Mouse (Mus musculus) G1E-ER4 (cell line): Measurements from ENCODE around the gene Hoxd4. TPM values are rescaled to one million over a fixed set of nuclear protein-coding genes. Genes with fewer than 3 reads are reported as not detected.

Experiments used
- GATA1 ChIP-seq: IDR thresholded peaks from one replicate; pipeline ENCODE4 v1.8.0; 2012; ENCODE audit warnings: low read length, inconsistent platforms
- polyA plus RNA-seq: library from polyadenylated mRNA; stranded (reverse); fragments of >175 nt; gene quantifications from 2 replicates; pipeline ENCODE4 v1.2.3, GENCODE M21; 2012

Gene Hoxd4
- polyA plus RNA-seq = not detected in 2 replicates

DNA sequence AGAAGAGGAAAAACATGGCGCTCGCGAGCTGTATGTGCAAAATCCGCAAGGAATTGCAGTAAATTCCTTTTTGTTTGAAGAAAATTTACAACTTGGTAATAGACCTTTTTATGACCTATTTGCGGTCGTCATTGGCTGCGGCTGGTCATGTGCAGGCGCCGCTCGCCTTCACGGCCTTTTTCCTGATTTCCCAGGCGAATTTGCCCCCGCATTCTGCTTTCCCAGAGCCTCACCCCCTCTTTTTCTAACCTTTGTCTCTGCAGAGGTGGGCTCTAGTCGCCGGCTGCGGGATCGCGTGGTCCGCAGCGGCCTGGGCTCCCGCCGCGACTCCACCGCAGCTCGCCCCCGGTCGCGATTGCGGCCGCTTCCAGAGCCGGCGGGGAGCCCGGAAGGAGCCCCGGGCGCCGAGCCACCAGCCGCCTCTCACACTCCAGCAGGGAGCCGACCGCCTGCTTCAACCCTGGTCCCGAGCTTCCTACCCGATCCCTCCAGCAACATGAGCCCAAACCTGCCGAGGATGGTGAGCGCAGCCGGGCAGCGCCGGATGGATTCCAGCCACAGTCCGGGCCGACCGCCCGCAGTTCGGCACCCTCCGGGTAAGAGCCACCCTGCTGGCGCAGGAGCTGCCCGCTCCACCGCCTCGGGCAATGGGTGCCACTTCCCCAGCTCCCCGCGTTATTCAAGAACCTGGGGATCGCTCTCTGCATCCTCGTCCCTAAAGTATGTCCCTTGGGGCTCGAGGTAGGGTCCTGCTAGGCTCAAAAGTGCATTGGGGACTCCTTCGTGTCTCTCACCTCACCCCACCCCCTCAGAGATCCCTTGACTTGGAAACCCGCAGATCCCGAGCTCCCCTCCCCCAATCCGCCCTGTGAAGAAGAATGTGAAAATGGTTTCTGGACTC is at the start of gene Hoxd4, which contains the start of gene Hoxd3:
Gene Hoxd4, plus strand, starts transcription at position 209 of the 901 bp plus-strand sequence.
Gene Hoxd3, plus strand, starts transcription at position 207 of the 901 bp plus-strand sequence.
- TF ChIP-seq GATA1 = no peak

DNA sequence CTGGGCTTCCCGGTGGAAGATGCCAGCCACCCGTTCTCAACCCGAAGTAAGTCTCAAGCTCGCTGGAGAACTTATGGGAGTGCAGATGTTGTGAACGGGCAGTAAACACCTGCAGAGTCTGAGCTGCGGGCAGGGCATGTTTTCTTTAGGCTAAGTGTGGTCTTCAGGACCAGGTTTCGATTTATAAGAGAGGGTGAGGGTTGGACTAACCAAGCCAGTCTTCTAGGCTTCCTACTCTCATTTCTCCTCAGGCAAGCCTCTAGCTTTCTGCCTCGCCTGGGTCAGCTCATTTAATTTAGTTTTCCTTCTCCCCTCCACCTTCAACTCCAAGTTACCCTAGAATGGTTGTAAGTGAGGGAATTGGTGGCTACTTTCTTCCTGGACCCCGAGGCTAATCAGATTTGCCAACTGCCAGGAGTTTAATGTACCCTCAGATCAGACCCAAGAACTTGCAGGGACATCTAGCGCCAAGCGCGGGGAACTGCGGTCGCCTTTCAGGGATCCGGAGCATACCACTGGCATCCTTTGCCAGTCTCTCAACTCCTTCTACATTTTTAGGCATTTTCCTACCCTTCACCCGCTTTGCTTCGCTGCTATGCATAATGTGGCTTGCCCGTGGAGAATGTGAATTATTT is 48.3 kb upstream of the Hoxd4 start:
- no peak for TF ChIP-seq GATA1

DNA sequence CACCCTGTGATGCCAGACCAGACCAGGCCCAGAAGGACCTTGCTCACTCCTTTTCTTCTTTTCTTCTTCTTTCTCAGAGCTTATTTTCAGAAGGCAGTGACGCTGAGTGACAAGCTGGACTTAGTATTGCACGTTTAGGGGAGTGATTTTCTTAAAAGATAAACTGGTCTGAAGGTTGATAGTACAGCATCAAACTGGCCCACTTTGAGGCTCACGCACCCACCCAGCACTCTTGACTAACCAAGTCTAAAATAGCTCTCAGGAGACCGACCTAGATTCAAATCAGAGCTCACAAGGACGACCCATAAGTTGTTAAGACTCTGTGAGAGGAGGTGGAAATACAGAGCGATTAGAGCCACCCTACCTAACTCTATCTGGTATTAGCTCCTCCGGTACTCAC is 45.3 kb upstream of the Hoxd4 start:
- TF ChIP-seq GATA1 = no peak

DNA sequence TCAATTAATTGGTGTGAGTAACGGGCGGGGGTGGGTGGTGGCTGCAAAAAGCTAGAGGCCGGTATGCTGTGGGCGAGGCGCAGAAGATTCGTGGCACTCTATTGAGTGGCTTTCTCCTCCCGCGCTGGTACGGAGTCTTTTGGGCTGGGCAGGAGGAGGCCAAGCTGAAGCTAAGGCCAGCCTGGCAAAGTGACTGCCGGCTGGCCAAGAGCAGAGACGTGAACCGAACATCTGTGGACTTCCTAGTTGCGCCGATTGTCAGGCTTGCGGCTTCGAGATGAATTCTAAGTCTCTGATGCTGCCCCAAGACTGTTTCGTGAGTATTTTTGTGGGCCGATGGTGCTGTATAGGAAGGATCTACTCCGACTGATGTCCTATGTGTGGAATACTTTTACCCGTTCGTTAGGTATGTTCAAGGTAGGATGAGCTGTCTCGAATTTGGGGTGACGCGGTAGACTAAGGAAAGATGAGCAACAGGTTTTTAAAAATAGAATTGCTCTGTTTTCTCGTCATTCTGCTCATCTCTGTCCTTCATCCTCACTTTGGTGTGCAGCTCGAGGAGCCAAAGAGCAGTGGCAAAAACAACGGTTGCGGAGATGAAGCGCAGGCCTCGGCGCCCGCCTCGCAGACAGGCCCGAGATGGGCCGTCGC is 44.4 kb upstream of the Hoxd4 start:
- TF ChIP-seq GATA1 = no peak

DNA sequence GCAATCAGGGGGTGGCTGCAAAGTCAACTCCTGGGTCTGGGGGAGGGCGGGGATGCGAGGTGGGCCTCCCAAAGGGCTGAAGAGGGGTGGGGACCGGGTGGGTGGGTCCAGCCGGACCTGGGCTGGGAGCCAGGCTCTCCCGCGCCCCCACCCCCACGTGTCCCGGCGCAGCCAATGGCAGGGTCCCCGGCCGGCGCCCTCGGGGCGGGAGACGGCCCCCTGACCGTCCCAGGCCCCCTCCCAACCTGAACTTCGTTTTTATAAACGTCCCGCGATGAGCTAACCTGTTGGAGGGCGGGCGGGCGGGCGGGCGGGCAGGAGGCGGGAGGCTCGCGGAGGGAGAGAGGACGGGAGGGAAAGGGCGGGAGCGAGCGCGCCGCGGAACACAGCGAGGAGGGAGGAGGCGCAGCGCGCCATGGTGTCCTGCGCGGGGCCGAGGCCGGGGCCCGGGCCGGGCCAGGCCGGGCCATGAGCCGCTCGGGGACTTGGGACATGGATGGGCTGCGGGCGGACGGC is 43.8 kb upstream of the Hoxd4 start, which contains the start of gene Hoxd13:
Gene Hoxd13, plus strand, starts transcription at position 469 of the 516 bp plus-strand sequence.
- TF ChIP-seq GATA1 = no peak

DNA sequence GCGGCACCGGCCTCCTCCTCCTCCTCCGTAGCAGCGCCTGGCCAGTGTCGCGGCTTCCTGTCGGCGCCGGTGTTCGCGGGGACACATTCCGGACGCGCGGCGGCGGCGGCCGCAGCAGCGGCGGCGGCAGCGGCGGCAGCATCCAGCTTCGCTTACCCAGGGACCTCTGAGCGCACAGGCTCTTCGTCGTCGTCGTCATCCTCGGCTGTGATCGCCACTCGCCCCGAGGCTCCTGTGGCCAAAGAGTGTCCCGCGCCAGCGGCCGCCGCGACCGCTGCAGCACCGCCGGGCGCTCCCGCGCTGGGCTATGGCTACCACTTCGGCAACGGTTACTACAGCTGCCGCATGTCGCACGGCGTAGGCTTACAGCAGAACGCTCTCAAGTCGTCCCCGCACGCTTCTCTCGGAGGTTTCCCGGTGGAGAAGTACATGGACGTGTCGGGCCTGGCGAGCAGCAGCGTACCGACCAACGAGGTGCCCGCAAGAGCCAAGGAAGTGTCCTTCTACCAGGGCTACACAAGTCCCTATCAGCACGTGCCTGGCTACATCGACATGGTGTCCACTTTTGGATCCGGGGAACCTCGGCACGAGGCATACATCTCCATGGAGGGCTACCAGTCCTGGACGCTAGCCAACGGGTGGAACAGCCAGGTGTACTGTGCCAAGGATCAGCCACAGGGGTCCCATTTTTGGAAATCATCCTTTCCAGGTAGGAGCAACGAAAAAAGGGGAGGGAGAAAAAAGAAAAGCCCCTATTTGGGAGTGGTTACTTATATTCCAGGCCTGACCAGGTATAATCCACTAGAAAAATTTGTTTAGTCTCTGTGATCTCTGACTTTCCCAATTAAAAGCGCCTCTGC is 43.1 kb upstream of the Hoxd4 start:
- no peak for TF ChIP-seq GATA1

DNA sequence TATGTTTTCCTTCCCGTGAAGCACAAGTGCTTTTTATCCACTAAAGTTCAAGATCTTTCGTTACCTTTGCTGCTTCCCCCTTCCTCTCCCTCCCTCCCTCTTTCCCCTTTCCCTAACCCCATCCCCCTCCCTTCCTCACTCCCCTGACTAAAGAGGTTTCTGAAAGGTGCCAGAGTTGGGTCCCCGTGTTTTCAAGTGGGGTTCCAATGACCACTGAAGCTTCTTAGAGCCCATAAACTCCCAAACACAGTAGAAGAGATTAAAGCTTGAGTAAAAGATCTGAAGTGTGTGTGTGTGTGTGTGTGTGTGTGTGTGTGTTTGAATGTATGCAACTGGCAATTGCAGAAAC is 42.5 kb upstream of the Hoxd4 start:
- TF ChIP-seq GATA1 = no peak

DNA sequence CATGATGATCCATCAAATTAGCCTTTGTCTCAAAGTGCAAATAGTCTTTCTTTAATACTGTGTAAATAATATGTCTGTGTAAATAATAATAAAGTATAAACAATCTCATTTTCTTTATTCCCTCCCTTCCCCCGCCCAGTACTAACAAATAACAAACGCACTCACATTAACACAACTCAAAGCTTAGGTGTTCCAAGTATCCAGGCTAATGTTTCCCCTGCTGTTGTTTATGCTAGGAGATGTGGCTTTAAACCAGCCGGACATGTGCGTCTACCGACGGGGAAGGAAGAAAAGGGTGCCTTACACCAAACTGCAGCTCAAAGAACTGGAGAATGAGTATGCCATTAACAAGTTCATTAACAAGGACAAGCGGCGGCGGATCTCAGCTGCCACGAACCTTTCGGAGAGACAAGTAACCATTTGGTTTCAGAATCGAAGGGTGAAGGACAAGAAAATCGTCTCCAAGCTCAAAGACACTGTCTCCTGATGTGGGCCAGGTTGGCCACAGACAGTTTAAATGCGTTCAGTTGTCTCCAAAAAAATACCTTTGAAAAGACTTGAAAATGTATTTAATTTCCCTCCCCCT is 42.0 kb upstream of the Hoxd4 start:
- TF ChIP-seq GATA1 = no peak

DNA sequence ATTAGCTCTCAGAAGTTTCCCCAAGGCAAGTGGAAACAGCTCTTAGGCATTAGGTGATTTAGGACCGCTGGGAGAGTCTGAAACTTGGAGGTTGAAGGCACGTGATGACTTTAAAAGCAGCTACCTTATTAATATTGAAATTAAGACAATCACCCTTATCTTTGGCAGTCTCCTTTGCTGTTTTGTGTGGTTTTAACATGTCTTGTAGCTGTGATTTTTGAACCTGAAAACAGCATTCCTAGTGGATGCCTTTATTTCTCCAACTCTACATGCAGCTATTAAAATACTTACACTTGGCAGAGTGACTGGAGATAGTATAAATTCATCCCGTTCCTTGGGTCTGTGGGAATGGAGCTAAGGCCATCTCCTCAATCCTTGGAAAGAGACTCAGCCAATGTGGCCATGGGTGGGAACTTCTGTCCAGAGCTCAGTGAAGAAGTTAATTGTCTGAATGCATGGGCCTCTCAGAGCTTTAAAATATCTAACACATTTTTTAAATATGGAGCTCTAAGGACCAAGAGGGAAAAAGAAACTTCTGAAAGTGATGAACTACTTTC is 41.0 kb upstream of the Hoxd4 start:
- TF ChIP-seq GATA1 = no peak

DNA sequence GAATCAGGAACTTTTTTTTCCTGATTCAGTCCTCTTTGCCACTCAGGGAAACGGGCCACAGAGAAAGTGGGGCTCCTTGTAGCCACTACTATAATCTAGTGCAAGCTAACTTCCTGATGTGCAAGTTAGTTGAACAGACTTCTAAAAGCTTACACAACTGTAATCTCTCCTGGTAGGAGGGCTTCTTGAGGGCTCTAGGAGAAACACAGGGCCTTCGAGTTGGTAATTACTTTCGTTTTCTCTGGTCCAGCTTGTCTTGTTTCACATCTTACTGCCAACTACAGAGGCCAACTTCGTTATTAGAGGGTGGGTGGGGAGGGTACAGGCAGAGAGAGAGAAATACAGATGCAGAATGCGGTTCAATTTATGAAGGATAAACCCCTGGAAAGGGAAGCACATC is 39.9 kb upstream of the Hoxd4 start:
- no peak for TF ChIP-seq GATA1

DNA sequence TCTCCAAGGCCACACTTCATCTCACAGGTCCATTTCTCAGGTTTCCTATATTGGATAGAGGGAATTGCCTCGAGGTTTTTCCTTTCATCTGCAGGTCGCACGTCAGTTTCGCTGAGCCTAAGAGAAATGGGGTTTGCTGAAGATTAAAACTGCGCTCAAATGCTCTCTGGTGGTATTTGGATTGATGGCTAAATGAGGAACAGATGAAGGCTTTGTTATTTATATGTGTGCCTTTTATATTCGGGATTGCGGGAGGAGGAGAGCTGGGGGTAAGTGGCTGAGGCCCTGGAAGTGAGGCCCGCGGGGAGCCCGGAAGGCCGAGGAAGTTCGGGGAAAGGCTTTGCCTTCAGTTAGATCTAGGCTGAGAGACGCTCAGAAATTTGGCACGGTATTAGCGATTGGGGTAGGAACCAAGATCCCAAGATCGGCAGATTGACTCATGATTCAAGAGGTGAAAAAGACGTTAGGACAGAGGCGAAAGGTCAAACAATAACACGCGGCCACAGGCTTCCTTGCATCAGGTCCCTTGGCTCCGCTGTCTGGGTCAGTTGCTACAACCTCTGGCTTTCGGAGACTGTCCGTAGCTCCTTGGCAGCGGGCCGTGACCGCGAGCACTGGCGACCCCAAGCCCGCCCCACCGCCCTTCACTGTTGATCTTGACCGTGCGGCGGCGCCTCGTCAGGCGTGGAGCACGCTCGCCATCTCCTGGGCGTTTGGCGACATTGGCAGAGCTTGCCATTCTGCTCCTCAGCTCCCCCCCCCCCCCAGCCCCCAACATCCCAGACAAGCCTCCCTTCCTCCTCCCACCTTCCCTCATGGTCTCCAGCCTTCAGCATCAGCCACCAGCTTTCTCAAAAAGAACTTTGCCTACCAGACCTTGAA is 39.0 kb upstream of the Hoxd4 start:
- no peak for TF ChIP-seq GATA1

DNA sequence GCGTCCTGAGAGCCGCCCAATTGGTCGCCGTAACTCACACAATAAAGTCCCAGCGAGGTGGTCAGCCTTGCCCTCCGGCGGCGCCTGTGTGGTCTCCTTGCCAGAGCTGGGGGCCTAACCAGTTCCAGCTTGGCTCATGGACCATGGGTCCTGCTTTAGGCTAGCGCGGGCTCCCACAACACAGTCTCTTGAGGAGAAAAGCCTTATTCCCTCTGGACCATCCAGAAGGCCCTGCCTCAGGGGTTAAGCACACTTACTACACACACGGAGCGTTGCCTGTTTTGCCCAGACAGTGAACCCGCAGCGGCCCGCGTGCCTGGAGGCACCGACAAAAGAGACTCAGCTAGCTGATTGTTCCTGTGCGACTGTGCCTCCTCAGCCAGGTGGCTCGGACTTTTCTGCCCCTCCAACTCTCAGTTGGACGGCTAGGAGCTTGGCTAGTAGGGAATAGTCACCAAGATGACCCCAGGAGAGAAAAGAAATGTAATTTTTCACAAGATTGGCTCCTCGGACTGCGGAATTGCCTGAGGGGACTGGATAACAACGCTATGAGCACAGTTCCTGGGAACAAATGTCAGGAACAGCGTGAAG is 37.8 kb upstream of the Hoxd4 start:
- no peak for TF ChIP-seq GATA1
